Mouse (Mus musculus) liver, embryonic 14.5 days (tissue): ENCODE results near the gene Ifnb1. TPM values are rescaled to one million over a fixed set of nuclear protein-coding genes. Genes with fewer than 3 reads are reported as not detected.

Source experiments
- ATAC-seq: fragments of 200-750 bp; cut with Nextera tagmentation; 2 replicates; pipeline ENCODE4 v1.8.0; 2017; ENCODE audit warnings: moderate number of reproducible peaks, mild to moderate bottlenecking, moderate library complexity; ENCODE audit not compliant: insufficient read depth
- DNase-seq, 3 experiments: peaks; one replicate each; pipeline ENCODE4 v3.0.0-alpha.2; 2012 to 2013; ENCODE audit warnings: low read depth in 3 of 3, low spot score in 3 of 3
- H3K27ac ChIP-seq: fragments of 300-500 bp; sonication (generic); 2 replicates; pipeline ENCODE4 v1.5.1; 2014; ENCODE audit warnings: moderate library complexity, mild to moderate bottlenecking, control low read depth, inconsistent platforms
- H3K27me3 ChIP-seq: fragments of 300-500 bp; sonication (generic); 2 replicates; pipeline ENCODE4 v1.6.1; 2014; ENCODE audit warnings: mild to moderate bottlenecking, low read length, moderate library complexity; ENCODE audit not compliant: control insufficient read depth, insufficient read depth
- H3K36me3 ChIP-seq: fragments of 300-500 bp; sonication (generic); replicated peaks from 2 replicates; pipeline ENCODE4 v1.6.1; 2014; ENCODE audit warnings: low read depth; ENCODE audit not compliant: control insufficient read depth, insufficient read depth
- H3K4me1 ChIP-seq, 2 experiments: fragments of 200-500 bp in 1 of 2; fragments of 300-500 bp in 1 of 2; sonication (generic) in 1 of 2; replicated peaks; 2 replicates each; pipeline ENCODE4 v1.6.1; 2012 to 2014; ENCODE audit warnings: antibody characterized with exemption in 1 of 2, inconsistent platforms in 1 of 2, low read length in 1 of 2; ENCODE audit not compliant: control insufficient read depth in 2 of 2, insufficient read depth in 2 of 2
- H3K4me2 ChIP-seq: fragments of 300-500 bp; sonication (generic); 2 replicates; pipeline ENCODE4 v1.6.1; 2014; ENCODE audit warnings: low read depth, mild to moderate bottlenecking, control low read depth, moderate library complexity
- H3K4me3 ChIP-seq, 2 experiments: fragments of 200-500 bp in 1 of 2; fragments of 300-500 bp in 1 of 2; sonication (generic) in 1 of 2; 2 replicates each; pipeline ENCODE4 v1.5.1; 2012 to 2014; ENCODE audit warnings: low read depth in 2 of 2, low read length in 2 of 2, mild to moderate bottlenecking in 2 of 2, control low read depth in 1 of 2, inconsistent platforms in 1 of 2, moderate library complexity in 1 of 2; ENCODE audit not compliant: insufficient read depth in 1 of 2
- H3K9ac ChIP-seq: fragments of 300-500 bp; sonication (generic); replicated peaks from 2 replicates; pipeline ENCODE4 v1.6.1; 2014; ENCODE audit warnings: mild to moderate bottlenecking, control low read depth, moderate library complexity
- H3K9me3 ChIP-seq: fragments of 300-500 bp; sonication (generic); 2 replicates; pipeline ENCODE4 v1.6.1; 2016; ENCODE audit warnings: low read length, mixed read lengths; ENCODE audit not compliant: control insufficient read depth
- CTCF ChIP-seq: IDR thresholded peaks from 2 replicates; pipeline ENCODE4 v1.5.1; 2016; ENCODE audit warnings: antibody characterized with exemption, low read depth, control low read depth
- EP300 ChIP-seq: IDR thresholded peaks from 2 replicates; pipeline ENCODE4 v1.6.1; 2016; ENCODE audit warnings: antibody characterized with exemption, low read depth
- WGBS: fragments of 180-500 bp; shearing (Covaris S2); extraction: QIAGEN DNeasy Blood & Tissue Kit; methylation state at CpG from one replicate; pipeline ENCODE4 v1.1.7; 2014; ENCODE audit not compliant: insufficient replicate concordance; 5-methylcytosine and 5-hydroxymethylcytosine counted together
- polyA plus RNA-seq, 2 experiments: library from polyadenylated mRNA; depleted of rRNA in 1 of 2; stranded (reverse) in 1 of 2; unstranded in 1 of 2; fragments of >200 nt; fragmentation: Nextera tagmentation in 1 of 2; extraction: Ambion mirVana in 1 of 2; gene quantifications; 2 replicates each; pipeline versions ENCODE4 v1.2.1 to v1.2.3; 2012 to 2014

Ifnb1 gene
- polyA plus RNA-seq, 2 experiments = not detected

- WGBS = 67% methylated on average over 1 of the region's 1 CpGs
- Histone ChIP-seq H3K9me3 (no peaks in the 10 kb centered on the region), H3K9ac (no peak overlapping the region), H3K27me3 (no peaks in the 10 kb centered on the region), H3K4me3 (no peak overlapping the region), H3K27ac (no peak overlapping the region; the same call in 1 of the 2 replicates), H3K4me1 (peaks cover 22 to 34% of the 10 kb centered on the region in 2 experiments), H3K4me2 (no peak overlapping the region), H3K36me3 (no peaks in the 10 kb centered on the region)
- ATAC-seq (no peak), DNase-seq (no peak)
- TF ChIP-seq CTCF (no peak), EP300 (no peak)
Observed at GRCm38 (mm10) chr4:88534903-88535302, 12.3 kb upstream of the Ifnb1 start.

GRCm38 (mm10) chr4:88533499-88533898 is 10.9 kb upstream of the Ifnb1 start:
- Histone ChIP-seq H3K27ac (no peak overlapping the region), H3K27me3 (no peaks in the 10 kb centered on the region), H3K9me3 (no peaks in the 10 kb centered on the region), H3K4me1 (peaks cover 22 to 32% of the 10 kb centered on the region in 2 experiments), H3K4me2 (no peak overlapping the region), H3K36me3 (no peaks in the 10 kb centered on the region), H3K4me3 (no peak overlapping the region), H3K9ac (no peak overlapping the region)
- DNase-seq (no peak), ATAC-seq (no peak)
- no peak for TF ChIP-seq CTCF
- no peak for TF ChIP-seq EP300
- 82% methylated on average over 2 of the region's 2 CpGs for WGBS

GRCm38 (mm10) chr4:88530892-88531291 is 8.3 kb upstream of the Ifnb1 start:
- H3K4me3 ChIP-seq = no peak overlapping the region
- H3K4me1 ChIP-seq = peaks cover 15 to 17% of the 10 kb centered on the region in 2 experiments
- no peak overlapping the region for H3K9ac ChIP-seq
- 68% methylated on average over 2 of the region's 2 CpGs for WGBS
- no peak overlapping the region for H3K27ac ChIP-seq
- H3K36me3 ChIP-seq = no peaks in the 10 kb centered on the region
- no peaks in the 10 kb centered on the region for H3K9me3 ChIP-seq
- ATAC-seq (no peak), DNase-seq (no peak)
- H3K27me3 ChIP-seq = no peaks in the 10 kb centered on the region
- no peak overlapping the region for H3K4me2 ChIP-seq
- TF ChIP-seq CTCF (no peak), EP300 (no peak)

GRCm38 (mm10) chr4:88530271-88530670 is 7.7 kb upstream of the Ifnb1 start:
- Histone ChIP-seq H3K4me1 (peaks cover 11 to 17% of the 10 kb centered on the region in 2 experiments), H3K36me3 (no peaks in the 10 kb centered on the region), H3K9ac (no peak overlapping the region), H3K4me3 (no peak overlapping the region), H3K27ac (no peak overlapping the region), H3K4me2 (no peak overlapping the region), H3K27me3 (no peaks in the 10 kb centered on the region), H3K9me3 (no peaks in the 10 kb centered on the region)
- TF ChIP-seq EP300 = no peak
- no peak for TF ChIP-seq CTCF
- ATAC-seq = no peak
- DNase-seq = no peak
- WGBS = 55% methylated on average over 4 of the region's 4 CpGs

- H3K4me3 ChIP-seq = no peak overlapping the region
- H3K4me2 ChIP-seq = no peak overlapping the region
- DNase-seq (no peak), ATAC-seq (peak; percentile 78; the same call in 1 of the 2 replicates)
- no peak overlapping the region; the same call in 1 of the 2 replicates for H3K27ac ChIP-seq
- peaks cover 3 to 8% of the 10 kb centered on the region in 2 experiments for H3K4me1 ChIP-seq
- 47% methylated on average over 5 of the region's 5 CpGs for WGBS
- no peaks in the 10 kb centered on the region for H3K36me3 ChIP-seq
- H3K9me3 ChIP-seq = no peaks in the 10 kb centered on the region
- no peak overlapping the region for H3K9ac ChIP-seq
- TF ChIP-seq EP300 (peak; percentile 59), CTCF (no peak)
- H3K27me3 ChIP-seq = no peaks in the 10 kb centered on the region
Observed at GRCm38 (mm10) chr4:88526379-88527049, 3.9 kb upstream of the Ifnb1 start.
